Mouse (Mus musculus): ENCODE data around the gene Ephb6. TPM values are rescaled to one million over a fixed set of nuclear protein-coding genes. Genes with fewer than 3 reads are reported as not detected.
"Not testable (repeated sequence)": the region's sequence is repeated elsewhere in the genome, so short reads cannot be mapped to it uniquely, and the experiment has no call there.

The Ephb6 gene
- 9.9 and 10.7 TPM in 2 replicates for polyA plus RNA-seq (2014; fragmentation: Nextera tagmentation; extraction: Ambion mirVana)

- under 1% methylated on average over 66 of the region's 68 CpGs for WGBS
- ATAC-seq (ENCODE audit: low FRiP score) (peak; percentile 95), DNase-seq (ENCODE audit: low spot score, missing footprints) (peak; percentile 97)
- no peaks in the 10 kb centered on the region for H3K36me3 ChIP-seq (ENCODE audit: control insufficient read depth, insufficient read depth, low read length)
- peak within 1 kb of the TSS; percentile 72 for H3K9ac ChIP-seq (ENCODE audit: low read length)
- H3K4me3 ChIP-seq (ENCODE audit: low read depth, low read length): peak within 1 kb of the TSS; percentile 65
- peaks cover 9% of the 10 kb centered on the region; the same call in 1 of the 2 replicates for H3K4me1 ChIP-seq (ENCODE audit: control insufficient read depth, insufficient read depth, low read length)
- H3K27ac ChIP-seq (ENCODE audit: low read depth, low read length): peak within 1 kb of the TSS; percentile 68
- peak within 1 kb of the TSS; percentile 88 for H3K4me2 ChIP-seq
- no peaks in the 10 kb centered on the region for H3K27me3 ChIP-seq (ENCODE audit: control insufficient read depth, insufficient read depth, low read length)
- no peaks in the 10 kb centered on the region for H3K9me3 ChIP-seq (ENCODE audit: control insufficient read depth, low read length)
These were observed at the start of gene Ephb6 for GRCm38 (mm10) chr6:41605061-41605793. TSS of gene Ephb6 (plus strand) at chr6:41605482.

- ATAC-seq (ENCODE audit: low FRiP score): peak; percentile 44; the same call in 1 of the 2 replicates
- Histone ChIP-seq H3K27ac (ENCODE audit: low read depth, low read length) (no peak overlapping the region), H3K4me3 (ENCODE audit: low read depth, low read length) (no peak overlapping the region), H3K4me1 (ENCODE audit: control insufficient read depth, insufficient read depth, low read length) (no peaks in the 10 kb centered on the region), H3K4me2 (no peak overlapping the region), H3K9me3 (ENCODE audit: control insufficient read depth, low read length) (no peaks in the 10 kb centered on the region), H3K27me3 (ENCODE audit: control insufficient read depth, insufficient read depth, low read length) (no peaks in the 10 kb centered on the region), H3K36me3 (ENCODE audit: control insufficient read depth, insufficient read depth, low read length) (no peaks in the 10 kb centered on the region), H3K9ac (ENCODE audit: low read length) (no peak overlapping the region)
- DNase-seq (ENCODE audit: low spot score, missing footprints): peak; percentile 77
These were observed 48.9 kb upstream of the Ephb6 start for GRCm38 (mm10) chr6:41556389-41556788.

- Histone ChIP-seq H3K9me3 (ENCODE audit: control insufficient read depth, low read length) (no peaks in the 10 kb centered on the region), H3K4me1 (ENCODE audit: control insufficient read depth, insufficient read depth, low read length) (no peaks in the 10 kb centered on the region)
These were observed 47.8 kb upstream of the Ephb6 start for GRCm38 (mm10) chr6:41557468-41557867.

GRCm38 (mm10) chr6:41558271-41558670 lies 47.0 kb upstream of the Ephb6 start:
- ATAC-seq (ENCODE audit: low FRiP score): no peak

More at GRCm38 (mm10) chr6:41557468-41557867, 47.8 kb upstream of the Ephb6 start:
- H3K27ac ChIP-seq (ENCODE audit: low read depth, low read length): no peak overlapping the region
- no peaks in the 10 kb centered on the region for H3K27me3 ChIP-seq (ENCODE audit: control insufficient read depth, insufficient read depth, low read length)
- H3K4me3 ChIP-seq (ENCODE audit: low read depth, low read length): no peak overlapping the region
- no peaks in the 10 kb centered on the region for H3K36me3 ChIP-seq (ENCODE audit: control insufficient read depth, insufficient read depth, low read length)
- ATAC-seq (ENCODE audit: low FRiP score) (no peak), DNase-seq (ENCODE audit: low spot score, missing footprints) (peak; percentile 10)
- WGBS: 83% methylated on average over 5 of the region's 5 CpGs
- H3K4me2 ChIP-seq: no peak overlapping the region
- H3K9ac ChIP-seq (ENCODE audit: low read length): no peak overlapping the region

GRCm38 (mm10) chr6:41559331-41559730 lies 46.0 kb upstream of the Ephb6 start:
- H3K9ac ChIP-seq (ENCODE audit: low read length): no peak overlapping the region
- H3K4me3 ChIP-seq (ENCODE audit: low read depth, low read length): no peak overlapping the region
- no peak overlapping the region for H3K27ac ChIP-seq (ENCODE audit: low read depth, low read length)
- ATAC-seq (ENCODE audit: low FRiP score) (no peak), DNase-seq (ENCODE audit: low spot score, missing footprints) (peak; percentile 14)
- 68% methylated on average over 3 of the region's 3 CpGs for WGBS
- H3K4me2 ChIP-seq: no peak overlapping the region
- no peaks in the 10 kb centered on the region for H3K4me1 ChIP-seq (ENCODE audit: control insufficient read depth, insufficient read depth, low read length)
- H3K9me3 ChIP-seq (ENCODE audit: control insufficient read depth, low read length): no peaks in the 10 kb centered on the region
- no peaks in the 10 kb centered on the region for H3K36me3 ChIP-seq (ENCODE audit: control insufficient read depth, insufficient read depth, low read length)
- H3K27me3 ChIP-seq (ENCODE audit: control insufficient read depth, insufficient read depth, low read length): no peaks in the 10 kb centered on the region

More at GRCm38 (mm10) chr6:41558271-41558670, 47.0 kb upstream of the Ephb6 start:
- Histone ChIP-seq H3K4me3 (ENCODE audit: low read depth, low read length) (no peak overlapping the region), H3K27ac (ENCODE audit: low read depth, low read length) (no peak overlapping the region), H3K9me3 (ENCODE audit: control insufficient read depth, low read length) (no peaks in the 10 kb centered on the region), H3K4me1 (ENCODE audit: control insufficient read depth, insufficient read depth, low read length) (no peaks in the 10 kb centered on the region), H3K36me3 (ENCODE audit: control insufficient read depth, insufficient read depth, low read length) (no peaks in the 10 kb centered on the region), H3K4me2 (no peak overlapping the region), H3K27me3 (ENCODE audit: control insufficient read depth, insufficient read depth, low read length) (no peaks in the 10 kb centered on the region), H3K9ac (ENCODE audit: low read length) (no peak overlapping the region)
- peak; percentile 28 for DNase-seq (ENCODE audit: low spot score, missing footprints)
- 72% methylated on average over 2 of the region's 2 CpGs for WGBS

- H3K27ac ChIP-seq (ENCODE audit: low read depth, low read length): no peak overlapping the region
- H3K4me1 ChIP-seq (ENCODE audit: control insufficient read depth, insufficient read depth, low read length): no peaks in the 10 kb centered on the region
- DNase-seq (ENCODE audit: low spot score, missing footprints) (no peak), ATAC-seq (ENCODE audit: low FRiP score) (no peak)
- H3K4me3 ChIP-seq (ENCODE audit: low read depth, low read length): no peak overlapping the region
- no peaks in the 10 kb centered on the region for H3K9me3 ChIP-seq (ENCODE audit: control insufficient read depth, low read length)
- H3K9ac ChIP-seq (ENCODE audit: low read length): no peak overlapping the region
- no peaks in the 10 kb centered on the region for H3K36me3 ChIP-seq (ENCODE audit: control insufficient read depth, insufficient read depth, low read length)
- no peak overlapping the region for H3K4me2 ChIP-seq
- WGBS: 85% methylated on average over 2 of the region's 2 CpGs
- H3K27me3 ChIP-seq (ENCODE audit: control insufficient read depth, insufficient read depth, low read length): no peaks in the 10 kb centered on the region
These were observed 45.0 kb upstream of the Ephb6 start for GRCm38 (mm10) chr6:41560273-41560672.

GRCm38 (mm10) chr6:41562598-41562997 lies 42.7 kb upstream of the Ephb6 start:
- Histone ChIP-seq H3K4me3 (ENCODE audit: low read depth, low read length) (no peak overlapping the region), H3K27ac (ENCODE audit: low read depth, low read length) (no peak overlapping the region), H3K27me3 (ENCODE audit: control insufficient read depth, insufficient read depth, low read length) (no peaks in the 10 kb centered on the region), H3K4me1 (ENCODE audit: control insufficient read depth, insufficient read depth, low read length) (no peaks in the 10 kb centered on the region), H3K9me3 (ENCODE audit: control insufficient read depth, low read length) (no peaks in the 10 kb centered on the region), H3K36me3 (ENCODE audit: control insufficient read depth, insufficient read depth, low read length) (no peaks in the 10 kb centered on the region), H3K4me2 (peak overlapping the region; percentile 2; the same call in 1 of the 2 replicates), H3K9ac (ENCODE audit: low read length) (no peak overlapping the region)
- ATAC-seq (ENCODE audit: low FRiP score): 0 out of 2 replicates have a peak, but pooled peaks have one; percentile 29
- DNase-seq (ENCODE audit: low spot score, missing footprints): peak; percentile 83
- WGBS: 90% methylated on average over 4 of the region's 4 CpGs

GRCm38 (mm10) chr6:41563104-41563951 lies 42.0 kb upstream of the Ephb6 start:
- not testable (repeated sequence) for H3K27ac ChIP-seq (ENCODE audit: low read depth, low read length)
- peak; percentile 85 for DNase-seq (ENCODE audit: low spot score, missing footprints)

GRCm38 (mm10) chr6:41565261-41565660 lies 40.0 kb upstream of the Ephb6 start:
- H3K4me2 ChIP-seq: no peak overlapping the region
- no peaks in the 10 kb centered on the region for H3K27me3 ChIP-seq (ENCODE audit: control insufficient read depth, insufficient read depth, low read length)
- no peaks in the 10 kb centered on the region for H3K36me3 ChIP-seq (ENCODE audit: control insufficient read depth, insufficient read depth, low read length)
- WGBS: 61% methylated on average over 1 of the region's 1 CpGs
- ATAC-seq (ENCODE audit: low FRiP score) (no peak), DNase-seq (ENCODE audit: low spot score, missing footprints) (no peak)
- H3K9ac ChIP-seq (ENCODE audit: low read length): no peak overlapping the region
- H3K4me1 ChIP-seq (ENCODE audit: control insufficient read depth, insufficient read depth, low read length): no peaks in the 10 kb centered on the region
- no peak overlapping the region for H3K4me3 ChIP-seq (ENCODE audit: low read depth, low read length)
- no peaks in the 10 kb centered on the region for H3K9me3 ChIP-seq (ENCODE audit: control insufficient read depth, low read length)
- no peak overlapping the region for H3K27ac ChIP-seq (ENCODE audit: low read depth, low read length)

More at GRCm38 (mm10) chr6:41563104-41563951, 42.0 kb upstream of the Ephb6 start:
- H3K36me3 ChIP-seq (ENCODE audit: control insufficient read depth, insufficient read depth, low read length); H3K4me2 ChIP-seq; H3K9ac ChIP-seq (ENCODE audit: low read length); H3K27me3 ChIP-seq (ENCODE audit: control insufficient read depth, insufficient read depth, low read length); H3K9me3 ChIP-seq (ENCODE audit: control insufficient read depth, low read length); H3K4me3 ChIP-seq (ENCODE audit: low read depth, low read length); H3K4me1 ChIP-seq (ENCODE audit: control insufficient read depth, insufficient read depth, low read length): not testable (repeated sequence)
- ATAC-seq (ENCODE audit: low FRiP score): peak; percentile 71
- 55% methylated on average over 4 of the region's 23 CpGs for WGBS

Measured in midbrain, embryonic 11.5 days (tissue).